Mouse (Mus musculus) embryo, embryonic 9.5 days (tissue): ENCODE measurements around the gene Car5a.

ENCODE experiments used
- DNase-seq: peaks from one replicate; pipeline ENCODE4 v3.0.0-alpha.2; 2017; ENCODE audit errors: extremely low spot score

The Car5a gene

DNA sequence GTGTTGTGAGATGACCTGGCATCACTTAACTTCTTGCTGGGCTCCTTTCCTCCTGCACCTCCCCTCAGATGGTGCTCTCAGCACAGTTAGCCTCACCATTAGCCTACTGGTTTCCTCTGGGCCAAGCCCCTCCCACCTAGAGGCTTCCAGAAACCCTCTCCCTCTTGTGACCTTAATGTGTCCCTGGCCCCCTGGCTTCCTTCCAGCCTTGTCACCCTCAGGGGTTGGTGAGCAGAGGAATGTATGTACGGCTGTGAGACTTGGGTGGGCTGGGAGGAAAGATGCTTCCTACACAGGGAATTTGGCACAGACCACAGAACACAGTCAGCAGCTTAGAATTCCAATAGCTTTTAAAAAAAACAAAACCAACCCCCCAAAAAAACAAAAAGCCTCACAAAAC, 63.9 kb downstream of the Car5a start:
- DNase-seq = no peak

DNA sequence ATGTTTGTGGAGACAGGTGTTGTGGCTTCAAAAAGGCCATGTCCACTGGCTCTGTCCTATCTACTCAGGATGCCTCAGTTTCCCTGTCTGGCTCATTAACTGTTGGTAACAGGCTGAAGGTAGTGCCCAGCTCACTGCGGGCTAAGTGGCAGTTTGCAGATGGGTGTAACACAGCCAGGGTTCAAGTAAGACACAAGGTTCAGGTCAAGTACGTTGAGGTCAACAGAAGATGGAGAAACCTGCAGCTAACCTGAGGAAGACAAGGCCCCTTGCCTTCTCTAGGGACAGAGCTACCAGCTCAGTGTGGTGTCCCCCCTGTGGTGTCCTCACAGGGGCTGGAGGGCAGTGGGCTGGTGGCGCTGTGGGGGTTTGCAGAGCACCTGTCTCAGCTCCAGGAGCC, 65.0 kb downstream of the Car5a start:
- no peak for DNase-seq

- no peak for DNase-seq
These were observed 66.8 kb downstream of the Car5a start for GRCm38 (mm10) chr8:121877828-121878480.

DNA sequence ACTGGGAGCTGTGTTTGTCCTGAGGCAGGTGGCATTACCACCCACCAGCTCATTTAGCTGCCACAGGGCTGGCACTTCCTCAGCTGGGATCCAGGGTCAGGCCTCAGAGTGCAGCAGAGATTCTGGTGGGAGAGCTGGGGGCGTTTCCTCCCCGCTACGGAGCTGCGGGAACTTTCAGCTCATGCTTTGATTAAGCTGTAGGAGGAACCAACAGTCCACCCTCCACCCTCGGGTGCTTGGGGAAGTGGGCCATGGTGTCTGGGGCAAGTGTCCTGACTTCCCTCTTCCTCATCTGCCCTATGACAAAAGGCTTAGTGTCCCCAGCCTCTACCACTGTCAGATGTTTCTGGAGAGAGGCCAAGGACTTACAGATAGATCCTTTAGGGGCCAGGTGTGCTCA, 67.5 kb downstream of the Car5a start:
- DNase-seq = no peak

GRCm38 (mm10) chr8:121875517-121875916, 69.2 kb downstream of the Car5a start:
- no peak for DNase-seq

DNA sequence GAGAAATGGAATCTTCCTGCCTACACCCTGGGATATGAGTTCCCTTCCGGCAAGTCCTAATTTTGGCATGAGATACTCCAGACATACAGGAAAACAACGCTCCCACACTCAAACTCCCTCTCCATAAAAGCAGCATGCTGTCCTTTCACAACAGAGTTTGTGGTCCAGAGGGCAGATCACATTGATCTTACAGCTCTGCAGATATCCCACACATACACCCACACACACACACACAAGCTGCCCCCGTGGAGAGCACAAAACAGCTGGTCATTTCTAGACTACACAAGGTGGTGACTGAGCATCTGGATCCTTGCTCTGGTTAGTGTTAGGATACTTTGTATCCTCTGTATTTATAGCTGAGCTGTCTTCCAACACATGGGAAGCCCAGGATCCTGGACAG, 69.7 kb downstream of the Car5a start:
- no peak for DNase-seq

DNA sequence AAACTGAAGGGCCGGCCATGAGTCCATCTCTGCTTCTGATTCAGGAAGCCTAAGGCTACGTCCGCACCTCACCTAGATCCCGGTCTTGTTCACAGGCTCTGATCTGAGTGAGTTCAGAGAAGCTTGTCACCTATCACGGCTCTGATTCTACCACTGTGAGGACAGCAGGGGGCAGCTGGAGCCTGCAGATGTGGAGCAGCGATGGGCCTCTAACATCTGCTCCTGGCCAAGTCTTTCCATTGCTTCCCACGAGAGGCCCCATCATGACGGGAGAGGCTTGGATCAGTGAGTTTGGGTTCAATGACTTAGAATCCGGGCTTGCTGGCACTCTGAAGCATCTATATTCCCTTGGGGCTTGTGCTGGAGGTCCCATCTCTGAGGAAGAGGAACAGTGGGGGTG, 70.7 kb downstream of the Car5a start:
- peak; percentile 38 for DNase-seq

- DNase-seq = no peak
These were observed 72.8 kb downstream of the Car5a start for GRCm38 (mm10) chr8:121871833-121872440.

GRCm38 (mm10) chr8:121870190-121870589, 74.5 kb downstream of the Car5a start:
- no peak for DNase-seq

GRCm38 (mm10) chr8:121868896-121869295, 75.8 kb downstream of the Car5a start:
- DNase-seq = no peak

- no peak for DNase-seq
These were observed 76.5 kb downstream of the Car5a start for GRCm38 (mm10) chr8:121868196-121868595.
